Mouse (Mus musculus): ENCODE results near the gene Fam180a.
"Not testable (repeated sequence)": the region's sequence is repeated elsewhere in the genome, so short reads cannot be mapped to it uniquely, and the experiment has no call there.

The Fam180a gene

GRCm38 (mm10) chr6:35326111-35326515 is at the start of gene Fam180a:
Fam180a (minus strand) TSS chr6:35326141.
- peak; percentile 38 to 43 for DNase-seq (ENCODE audit: low spot score in 2 of 2)

GRCm38 (mm10) chr6:35374052-35374451 is 48.1 kb upstream of the Fam180a start:
- DNase-seq (ENCODE audit: low spot score in 2 of 2): no peak

GRCm38 (mm10) chr6:35370356-35370755 is 44.4 kb upstream of the Fam180a start:
- DNase-seq (ENCODE audit: low spot score in 2 of 2): no peak

GRCm38 (mm10) chr6:35369578-35370282 is 43.8 kb upstream of the Fam180a start:
- DNase-seq (ENCODE audit: low spot score in 2 of 2): not testable (repeated sequence)

- no peak for DNase-seq (ENCODE audit: low spot score in 2 of 2)
Observed at GRCm38 (mm10) chr6:35362596-35362995, 36.7 kb upstream of the Fam180a start.

GRCm38 (mm10) chr6:35355320-35355719 is 29.4 kb upstream of the Fam180a start:
- no peak for DNase-seq (ENCODE audit: low spot score in 2 of 2)

GRCm38 (mm10) chr6:35354622-35354998 is 28.7 kb upstream of the Fam180a start:
- DNase-seq (ENCODE audit: low spot score in 2 of 2): peak in 1 of 2 experiments; percentile 21

GRCm38 (mm10) chr6:35353846-35354621 is 28.1 kb upstream of the Fam180a start:
- no peak for DNase-seq (ENCODE audit: low spot score in 2 of 2)

GRCm38 (mm10) chr6:35353416-35353815 is 27.5 kb upstream of the Fam180a start:
- DNase-seq (ENCODE audit: low spot score in 2 of 2): no peak

- no peak for DNase-seq (ENCODE audit: low spot score in 2 of 2)
Observed at GRCm38 (mm10) chr6:35352867-35353266, 26.9 kb upstream of the Fam180a start.

GRCm38 (mm10) chr6:35351826-35352225 is 25.9 kb upstream of the Fam180a start:
- DNase-seq (ENCODE audit: low spot score in 2 of 2): no peak

GRCm38 (mm10) chr6:35349784-35350183 is 23.8 kb upstream of the Fam180a start:
- DNase-seq (ENCODE audit: low spot score in 2 of 2): no peak

GRCm38 (mm10) chr6:35338640-35339039 is 12.7 kb upstream of the Fam180a start:
- no peak for DNase-seq (ENCODE audit: low spot score in 2 of 2)

GRCm38 (mm10) chr6:35337836-35338235 is 11.9 kb upstream of the Fam180a start:
- no peak for DNase-seq (ENCODE audit: low spot score in 2 of 2)

GRCm38 (mm10) chr6:35335452-35335851 is 9.5 kb upstream of the Fam180a start:
- no peak for DNase-seq (ENCODE audit: low spot score in 2 of 2)

- no peak for DNase-seq (ENCODE audit: low spot score in 2 of 2)
Observed at GRCm38 (mm10) chr6:35334278-35334677, 8.3 kb upstream of the Fam180a start.

- no peak for DNase-seq (ENCODE audit: low spot score in 2 of 2)
Observed at GRCm38 (mm10) chr6:35333632-35334031, 7.7 kb upstream of the Fam180a start.

- no peak for DNase-seq (ENCODE audit: low spot score in 2 of 2)
Observed at GRCm38 (mm10) chr6:35330834-35331233, 4.9 kb upstream of the Fam180a start.

- no peak for DNase-seq (ENCODE audit: low spot score in 2 of 2)
Observed at GRCm38 (mm10) chr6:35329956-35330355, 4.0 kb upstream of the Fam180a start.

GRCm38 (mm10) chr6:35324306-35324705 is 1.6 kb downstream of the Fam180a start:
- DNase-seq (ENCODE audit: low spot score in 2 of 2): no peak

GRCm38 (mm10) chr6:35323046-35323445 is 2.9 kb downstream of the Fam180a start:
- no peak for DNase-seq (ENCODE audit: low spot score in 2 of 2)

GRCm38 (mm10) chr6:35321105-35321504 is 4.8 kb downstream of the Fam180a start:
- no peak for DNase-seq (ENCODE audit: low spot score in 2 of 2)

- DNase-seq (ENCODE audit: low spot score in 2 of 2): no peak
Observed at GRCm38 (mm10) chr6:35319850-35320249, 6.1 kb downstream of the Fam180a start.

Measured in right cerebral cortex, adult 2 months (tissue).